Mouse (Mus musculus) telencephalon, adult 2 months (tissue): ENCODE results near the gene Atg7.

Experiments used
- DNase-seq: peaks from one replicate; pipeline ENCODE4 v3.0.0-alpha.2; 2011; ENCODE audit warnings: low read depth, low spot score

The Atg7 gene

DNA sequence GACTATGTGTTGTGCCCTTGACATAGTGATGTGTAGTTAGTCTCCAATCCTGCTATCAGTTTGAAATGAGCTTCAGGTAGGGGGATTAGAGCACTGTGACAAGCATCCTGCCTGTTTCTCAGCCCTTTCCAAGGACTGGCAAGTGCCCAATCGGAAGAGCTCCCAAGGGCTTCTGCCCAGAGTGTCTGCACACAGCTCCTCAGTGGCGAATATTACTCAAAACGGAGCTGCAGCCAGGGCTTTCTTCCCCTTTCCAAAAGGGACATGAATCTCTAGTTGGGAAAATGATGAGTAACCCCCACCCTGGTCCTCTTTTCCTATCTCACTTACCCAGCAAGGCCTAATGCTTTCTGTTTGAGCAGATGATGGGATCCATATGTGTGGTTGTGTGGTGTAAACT is 90.8 kb downstream of the Atg7 start:
- DNase-seq: no peak

GRCm38 (mm10) chr6:114735054-114735453 is 92.2 kb downstream of the Atg7 start:
- no peak for DNase-seq

- DNase-seq: no peak
Observed at GRCm38 (mm10) chr6:114736355-114736754, 93.5 kb downstream of the Atg7 start.

DNA sequence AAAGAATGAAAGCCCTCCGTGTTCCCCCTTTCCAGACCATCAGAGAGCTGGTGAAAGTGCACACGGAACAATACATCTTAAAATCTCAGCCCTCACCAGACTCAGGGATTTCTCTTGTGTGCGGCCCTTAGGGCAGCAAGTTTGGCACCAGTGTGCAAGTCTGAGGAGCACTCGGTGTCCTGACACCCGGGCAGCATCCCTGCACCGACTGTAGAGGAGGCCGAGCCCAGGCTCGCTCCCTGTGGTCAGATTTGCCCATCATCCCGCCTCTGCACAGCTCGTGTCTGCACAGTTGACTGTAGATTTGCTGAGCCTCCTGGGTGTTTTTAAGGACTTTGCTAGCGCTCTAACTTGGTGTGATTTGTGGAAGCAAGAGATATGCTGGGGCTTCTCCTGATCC is 94.3 kb downstream of the Atg7 start:
- DNase-seq: no peak

DNA sequence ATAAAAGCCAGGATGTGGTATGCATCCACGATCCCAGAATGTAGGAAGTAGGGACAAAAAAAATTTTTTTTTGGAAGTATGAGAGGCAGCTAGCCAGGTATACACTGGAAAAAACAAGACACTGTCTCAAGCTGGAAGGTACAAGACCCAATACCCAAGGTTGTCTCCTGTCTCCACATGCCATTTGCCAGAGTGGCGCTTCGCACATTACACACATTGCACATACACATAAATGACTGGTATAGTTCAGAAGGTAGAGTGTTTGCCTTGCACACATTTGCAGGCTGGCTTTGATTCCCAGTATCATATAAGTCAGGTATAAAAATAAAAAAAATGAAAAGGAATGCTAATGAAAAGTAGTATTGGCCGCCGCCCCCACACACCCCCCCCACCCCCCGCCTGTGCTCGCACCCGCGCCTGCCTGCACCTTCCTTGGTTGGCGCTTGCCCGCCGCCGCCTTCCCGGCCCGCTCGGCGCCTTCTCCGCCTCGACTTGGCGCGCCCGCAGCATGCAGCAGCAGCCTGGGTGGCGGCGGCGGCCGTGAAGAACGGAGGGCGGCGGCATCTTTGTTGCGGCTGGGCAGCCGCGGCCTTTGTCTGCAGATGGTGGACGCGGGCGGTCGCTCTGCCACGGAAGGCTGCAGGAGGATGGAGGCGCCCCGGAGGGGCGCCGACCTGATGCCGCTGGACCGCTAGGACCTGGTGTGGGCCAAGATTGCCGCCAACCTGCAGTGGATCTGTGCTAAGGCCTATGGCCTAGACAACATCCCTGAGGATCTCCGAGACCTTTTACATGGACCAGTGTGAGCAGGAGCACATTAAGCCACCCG is 95.2 kb downstream of the Atg7 start:
- DNase-seq: no peak

DNA sequence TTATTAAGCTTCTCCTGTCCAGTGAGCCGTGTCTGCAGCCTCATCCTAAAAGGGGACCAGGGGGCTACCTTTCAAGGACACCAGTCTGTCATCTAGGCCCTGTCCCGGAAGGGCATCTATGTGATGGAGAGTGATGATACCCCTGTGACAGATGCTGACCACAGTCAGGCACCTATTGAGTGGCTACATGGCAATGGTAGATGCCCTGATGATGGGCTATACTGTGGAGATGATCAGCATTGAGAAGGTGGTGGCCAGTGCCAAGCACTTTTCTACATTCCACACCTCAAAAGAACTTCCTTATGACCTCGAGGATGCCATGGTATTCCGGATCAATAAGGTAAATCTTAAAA is 95.8 kb downstream of the Atg7 start:
- no peak for DNase-seq

DNA sequence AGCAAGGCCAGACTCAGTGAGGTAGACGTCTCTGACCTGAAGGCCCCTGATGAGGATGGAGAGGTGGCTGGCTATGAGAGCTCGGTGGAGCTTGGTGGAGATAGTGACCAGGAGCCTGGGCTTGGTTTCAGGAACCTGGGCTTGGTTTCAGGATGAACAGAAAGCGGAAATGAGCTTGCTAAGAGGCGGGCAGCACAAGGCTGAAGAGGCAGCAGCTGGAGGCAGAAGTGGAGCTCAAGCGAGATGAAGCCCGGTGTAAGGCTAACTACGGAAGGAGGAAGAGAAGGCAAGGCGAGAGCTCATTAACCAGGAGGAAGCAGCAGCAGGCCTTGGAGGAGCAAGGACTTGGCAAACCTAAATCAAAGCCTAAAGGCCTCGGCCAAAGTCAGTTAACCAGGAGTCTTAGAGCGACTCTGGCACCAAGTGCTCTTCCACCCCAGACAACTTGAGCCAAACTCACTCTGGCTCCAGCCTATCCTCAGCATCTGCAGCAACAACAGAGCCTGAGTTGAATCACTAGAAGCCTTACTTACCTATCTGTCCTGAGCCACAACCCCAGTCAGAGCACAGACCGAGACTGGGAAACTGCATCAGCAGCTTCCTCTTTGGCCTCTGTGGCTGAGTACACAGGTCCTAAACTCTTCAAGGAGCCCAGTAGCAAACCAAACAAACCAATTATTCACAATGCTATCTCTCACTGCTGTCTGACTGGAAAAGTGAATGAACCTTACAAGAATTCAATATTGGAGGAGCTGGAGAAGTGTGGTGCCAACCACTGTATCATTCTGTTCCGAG is 99.5 kb downstream of the Atg7 start:
- DNase-seq: no peak

GRCm38 (mm10) chr6:114743126-114743525 is 100.2 kb downstream of the Atg7 start:
- DNase-seq: no peak

- no peak for DNase-seq
Observed at GRCm38 (mm10) chr6:114743845-114744244, 100.9 kb downstream of the Atg7 start.

DNA sequence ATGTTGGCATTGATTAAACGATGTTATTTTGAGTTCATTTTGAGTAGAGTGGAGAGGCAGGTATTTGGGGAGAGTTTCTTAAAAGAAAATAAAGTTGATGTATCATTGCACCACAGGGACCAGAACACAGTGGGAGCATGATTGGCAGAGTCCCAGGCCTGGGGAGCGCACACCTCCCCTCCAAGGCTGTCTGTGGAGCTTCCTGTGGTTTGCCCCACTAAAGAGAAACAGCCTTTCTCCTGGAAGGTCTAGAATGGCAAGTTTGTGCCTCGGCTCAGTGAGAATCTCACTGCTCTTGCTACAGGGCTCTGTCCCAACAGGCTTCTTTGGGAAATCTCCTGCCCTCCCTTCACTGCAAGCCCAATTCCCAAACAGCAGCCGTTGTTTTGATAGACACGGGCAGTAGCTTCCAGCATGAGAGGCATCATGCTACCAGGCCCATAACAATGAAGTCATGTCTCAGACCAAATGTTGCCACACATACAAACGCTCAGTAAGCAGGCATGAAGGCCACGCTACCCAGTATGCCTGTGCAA is 103.6 kb downstream of the Atg7 start:
- no peak for DNase-seq

DNA sequence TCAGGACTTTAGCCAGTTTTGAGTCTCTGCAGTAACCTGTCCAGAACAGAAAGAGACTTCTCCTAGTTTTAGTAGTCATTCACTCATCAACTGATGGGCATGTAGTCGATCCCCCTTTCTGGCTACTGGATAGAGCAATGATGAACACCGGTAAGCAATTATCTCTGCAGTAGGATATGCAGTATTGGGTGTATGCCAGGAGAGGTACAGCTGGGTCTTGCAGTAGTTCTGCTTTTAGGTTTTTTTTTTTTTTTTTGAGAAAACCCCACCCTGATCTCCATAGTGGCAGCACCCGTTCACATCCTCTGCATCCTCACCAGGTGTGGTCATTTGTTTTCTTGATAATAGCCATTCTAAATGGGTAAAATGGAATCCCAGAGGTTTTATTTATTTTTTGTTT is 105.5 kb downstream of the Atg7 start:
- no peak for DNase-seq

GRCm38 (mm10) chr6:114748882-114749281 is 106.0 kb downstream of the Atg7 start:
- DNase-seq: no peak

DNA sequence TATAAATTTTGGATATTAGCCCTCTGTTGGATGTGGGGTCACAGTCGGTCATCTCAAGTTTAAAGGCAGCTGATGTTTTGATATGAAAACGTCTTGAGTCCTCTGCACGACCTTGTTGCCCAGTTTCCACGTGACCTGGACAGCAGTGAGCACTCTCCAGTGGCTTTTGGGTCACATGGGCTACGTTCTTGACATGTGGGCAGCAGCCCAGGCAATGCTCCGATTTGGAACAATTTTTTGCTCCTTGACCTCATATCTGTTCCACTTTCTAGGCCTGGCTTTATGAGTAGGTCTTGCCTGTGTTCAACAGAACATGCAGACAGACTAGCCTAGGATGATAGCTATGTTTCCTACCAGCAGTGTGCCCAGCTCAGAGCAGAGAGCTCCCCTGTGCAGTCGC is 115.9 kb downstream of the Atg7 start:
- no peak for DNase-seq

DNA sequence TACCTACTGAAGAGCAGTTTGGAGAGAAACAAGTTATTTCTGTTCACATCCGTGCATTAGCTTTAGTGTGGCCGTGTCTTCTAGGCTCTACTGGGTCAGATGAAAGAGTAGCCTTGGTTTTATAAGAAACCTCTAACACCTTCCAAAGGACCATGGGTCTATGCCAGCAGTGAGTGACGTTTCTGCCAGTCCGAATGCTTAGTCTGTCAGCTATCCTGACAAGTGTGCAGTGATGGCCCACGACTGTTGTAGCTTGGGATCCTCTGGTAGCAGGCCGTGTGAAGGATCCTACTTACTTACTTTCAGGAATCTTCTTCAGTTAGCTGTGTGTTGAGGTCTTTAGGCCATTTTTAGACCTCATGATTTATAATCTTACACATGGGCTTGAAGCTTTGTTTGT is 123.4 kb downstream of the Atg7 start:
- no peak for DNase-seq

DNA sequence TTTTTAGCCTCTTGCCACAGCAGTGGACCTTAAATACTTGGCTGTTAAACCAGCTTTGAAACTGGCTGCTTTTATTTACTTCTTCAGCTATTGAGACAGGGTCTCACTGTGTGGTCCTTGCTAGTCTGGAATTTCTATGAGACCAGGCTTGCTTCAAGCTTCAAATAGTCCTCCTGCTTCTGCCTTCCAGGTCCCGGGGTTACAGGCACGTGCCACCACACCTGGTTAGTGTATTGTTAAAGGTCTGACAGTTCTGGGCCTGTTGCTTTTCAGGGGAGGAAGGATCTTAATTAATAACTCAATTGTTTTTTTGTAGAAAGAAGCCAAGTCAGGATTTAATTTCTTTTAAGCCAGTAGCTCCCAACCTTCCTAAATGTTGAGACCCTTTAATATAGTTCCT is 124.8 kb downstream of the Atg7 start:
- DNase-seq: no peak

DNA sequence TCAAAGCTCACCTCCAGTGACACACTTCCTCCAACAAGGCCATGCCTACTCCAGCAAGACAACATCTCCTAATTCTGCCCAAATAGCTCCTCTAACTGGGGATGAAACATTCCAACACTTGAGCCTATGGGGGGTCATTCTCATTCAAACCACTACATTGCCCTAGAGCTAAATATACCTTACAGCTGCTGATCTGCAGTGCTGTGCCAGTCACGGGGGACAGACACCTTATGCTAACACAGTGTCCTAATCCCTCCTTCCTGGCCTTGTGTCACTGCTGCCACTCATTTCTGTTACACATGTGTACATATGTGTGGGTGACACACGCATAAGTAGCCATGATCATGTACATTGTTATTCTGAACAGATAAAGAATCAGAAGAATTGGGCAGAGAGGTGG is 127.4 kb downstream of the Atg7 start:
- no peak for DNase-seq

- peak; percentile 50 for DNase-seq
Observed at GRCm38 (mm10) chr6:114771502-114771901, 128.6 kb downstream of the Atg7 start.

- no peak for DNase-seq
Observed at GRCm38 (mm10) chr6:114775210-114775609, 132.3 kb downstream of the Atg7 start.

- no peak for DNase-seq
Observed at GRCm38 (mm10) chr6:114777872-114778271, 135.0 kb downstream of the Atg7 start.

- DNase-seq: no peak
Observed at GRCm38 (mm10) chr6:114778650-114779049, 135.8 kb downstream of the Atg7 start.

DNA sequence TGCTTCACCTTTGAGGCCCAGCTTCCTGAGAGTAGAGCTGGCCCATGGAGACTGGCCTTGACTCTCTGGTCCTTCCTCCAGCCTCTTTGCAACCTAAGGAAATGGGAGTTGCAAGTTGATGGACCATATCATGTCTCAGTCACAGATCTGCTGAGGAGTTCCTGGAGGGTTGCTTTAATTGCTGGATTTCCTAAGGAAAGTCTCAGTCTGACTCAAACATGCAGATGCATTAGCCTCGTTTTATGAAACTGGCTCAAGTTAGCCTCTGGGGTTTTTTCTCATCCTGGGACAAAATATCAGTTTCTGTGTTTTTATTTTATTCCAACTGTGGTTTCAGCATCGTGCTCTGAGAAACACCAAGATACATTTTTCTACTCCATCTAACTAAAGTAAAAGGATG is 137.7 kb downstream of the Atg7 start:
- DNase-seq: no peak

- DNase-seq: no peak
Observed at GRCm38 (mm10) chr6:114781415-114782240, 138.7 kb downstream of the Atg7 start.
